16 mouse cellular contexts compared by ENCODE assay signal in genomic region chr6:121648499-121648898, GRCm38 (mm10). TPM values are rescaled to one million over a fixed set of nuclear protein-coding genes. Genes with fewer than 3 reads are reported as not detected.
"Had no signal": no experiment of that assay in that cellular context is flagged by ENCODE, and none has a peak within 500 bp of the region (broad histone marks: within the 10 kb centered on the region; RNA-seq: fewer than 3 reads in every experiment).

No protein-coding gene starts in this region.

- H3K9ac ChIP-seq: lung, embryonic 15.5 days; midbrain, embryonic 13.5 days; midbrain, embryonic 15.5 days; neural tube, embryonic 12.5 days; stomach, embryonic 15.5 days had no signal

- H3K27ac ChIP-seq: lung, embryonic 15.5 days; macrophage; midbrain, embryonic 13.5 days; midbrain, embryonic 15.5 days; neural tube, embryonic 12.5 days; stomach, embryonic 15.5 days; stomach, postnatal 0 days had no signal

- H3K27me3 ChIP-seq: lung, embryonic 15.5 days; megakaryocyte, embryonic 14.5 days; midbrain, embryonic 13.5 days; midbrain, embryonic 15.5 days; neural tube, embryonic 12.5 days; stomach, embryonic 15.5 days had no signal

- H3K4me2 ChIP-seq: lung, embryonic 15.5 days; midbrain, embryonic 11.5 days; midbrain, embryonic 13.5 days; midbrain, embryonic 15.5 days; neural tube, embryonic 12.5 days; stomach, embryonic 15.5 days had no signal

- DNase-seq: lung, adult 2 months; lung, postnatal 14 days; lung, postnatal 36 days; thymus, adult 2 months; thymus, postnatal 25 days; thymus, postnatal 4 days had no signal

- H3K36me3 ChIP-seq: lung, embryonic 15.5 days; midbrain, embryonic 13.5 days; midbrain, embryonic 15.5 days; neural tube, embryonic 12.5 days; stomach, embryonic 15.5 days had no signal

- H3K9me3 ChIP-seq: lung, embryonic 15.5 days; megakaryocyte, embryonic 14.5 days; midbrain, embryonic 13.5 days; midbrain, embryonic 15.5 days; neural tube, embryonic 12.5 days; stomach, embryonic 15.5 days had no signal

- ATAC-seq: lung, postnatal 0 days; midbrain, embryonic 13.5 days; midbrain, embryonic 15.5 days had no signal

- H3K4me1 ChIP-seq: lung, embryonic 15.5 days; megakaryocyte, embryonic 14.5 days; midbrain, embryonic 13.5 days; midbrain, embryonic 15.5 days; neural tube, embryonic 12.5 days; stomach, embryonic 15.5 days had no signal

- H3K4me3 ChIP-seq: lung, embryonic 15.5 days; megakaryocyte, embryonic 14.5 days; midbrain, embryonic 13.5 days; midbrain, embryonic 15.5 days; neural tube, embryonic 12.5 days; stomach, embryonic 15.5 days had no signal

RNA-seq across cellular contexts. Expression of gene A2m, which starts 13.3 kb away (rescaled TPM):
- polyA plus RNA-seq: macrophage had no signal
